Mouse (Mus musculus) thymus, postnatal 0 days (tissue): ENCODE data around the gene Fem1b. TPM values are rescaled to one million over a fixed set of nuclear protein-coding genes. Genes with fewer than 3 reads are reported as not detected.

Experiments used
- DNase-seq: peaks from one replicate; pipeline ENCODE4 v3.0.0-alpha.2; 2015; ENCODE audit warnings: low spot score
- polyA plus RNA-seq: library from polyadenylated mRNA; unstranded; fragments of >200 nt; fragmentation: Nextera tagmentation; extraction: Ambion mirVana; gene quantifications from 2 replicates; pipeline ENCODE4 v1.2.1, GENCODE M21; 2015

The Fem1b gene
- polyA plus RNA-seq, 1 experiment from 2014 or later: 11.6 TPM

DNA sequence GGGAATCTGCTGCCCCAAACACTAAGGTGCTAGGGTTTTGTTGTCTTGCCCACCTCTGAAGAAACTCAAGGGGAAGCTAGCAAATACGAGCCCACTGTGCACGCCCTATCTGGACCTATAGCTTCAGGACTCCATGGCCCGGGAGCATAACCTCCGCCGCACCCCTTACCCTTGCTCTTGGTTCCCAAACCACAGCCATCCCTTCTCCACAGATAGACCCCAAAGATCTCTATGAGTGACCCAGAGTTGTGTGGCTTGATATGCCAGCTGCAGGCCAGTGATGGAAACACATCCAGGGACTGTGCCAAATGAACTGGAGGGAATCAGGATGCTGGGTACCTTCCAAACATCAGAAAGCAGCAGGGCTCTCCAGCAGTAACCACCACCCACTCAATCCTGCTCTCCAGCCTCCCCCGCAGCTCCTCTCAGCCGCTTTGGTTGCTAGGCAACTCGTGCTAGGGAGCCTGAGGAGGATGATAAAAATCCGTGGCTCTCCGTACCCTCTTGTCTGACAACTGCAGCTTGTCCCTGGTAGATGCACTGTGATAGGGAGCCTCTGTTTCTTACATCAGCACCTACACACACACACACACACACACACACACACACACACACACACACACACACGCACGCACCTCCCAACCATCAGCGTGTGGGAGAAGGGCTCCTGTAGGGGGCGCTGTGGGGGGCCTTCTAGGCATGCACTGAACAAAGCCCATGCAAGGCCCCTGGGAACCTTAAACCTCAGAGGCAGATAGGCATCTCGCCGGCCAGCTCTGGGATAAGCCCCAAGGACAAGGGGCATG lies 28.6 kb downstream of the Fem1b start:
- DNase-seq: peak; percentile 4

GRCm38 (mm10) chr9:62781965-62782364 lies 29.8 kb downstream of the Fem1b start:
- DNase-seq: no peak

GRCm38 (mm10) chr9:62778721-62779120 lies 33.0 kb downstream of the Fem1b start:
- DNase-seq: no peak

DNA sequence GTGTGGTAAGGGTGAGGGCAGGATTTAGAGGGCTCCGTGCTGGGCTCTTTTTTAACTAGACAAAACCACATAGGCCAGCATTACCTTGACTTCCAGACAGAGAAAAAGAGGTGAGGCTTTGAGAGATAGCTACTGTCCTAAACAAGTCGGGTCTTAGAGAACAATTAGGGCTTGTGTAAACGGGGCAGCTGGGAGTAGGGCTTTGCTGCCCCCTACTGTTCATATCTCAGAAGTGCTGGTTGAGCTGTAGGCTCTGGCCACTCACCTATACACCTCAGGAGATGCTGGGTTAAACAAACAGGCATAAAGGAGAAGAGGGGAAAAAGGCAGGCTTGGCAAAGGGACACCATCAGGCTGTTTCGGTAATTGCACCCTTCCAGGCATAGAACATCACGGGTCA lies 34.3 kb downstream of the Fem1b start:
- DNase-seq: peak; percentile 71

GRCm38 (mm10) chr9:62775464-62775863 lies 36.3 kb downstream of the Fem1b start:
- no peak for DNase-seq

DNA sequence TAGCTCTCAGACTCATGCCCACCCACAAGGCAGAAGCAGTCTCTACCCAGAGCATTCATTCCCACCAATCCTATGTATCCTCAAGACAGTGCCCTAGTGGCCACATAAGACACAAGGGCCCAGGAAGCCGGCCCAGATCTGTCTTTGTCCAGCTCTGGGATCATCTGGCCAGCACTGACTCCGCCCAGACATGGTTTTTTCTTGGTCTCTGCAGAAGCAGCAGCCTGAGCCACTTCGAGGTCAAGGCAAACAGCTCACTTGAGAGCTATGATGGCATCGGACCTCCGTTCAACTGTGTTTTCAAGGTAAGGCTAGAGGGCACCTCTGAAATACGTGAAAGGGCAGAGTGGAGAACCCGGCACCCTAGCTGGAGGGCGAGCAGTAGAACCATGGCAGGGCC lies 39.0 kb downstream of the Fem1b start:
- no peak for DNase-seq

GRCm38 (mm10) chr9:62768361-62768760 lies 43.4 kb downstream of the Fem1b start:
- DNase-seq: no peak

GRCm38 (mm10) chr9:62767464-62767863 lies 44.3 kb downstream of the Fem1b start:
- no peak for DNase-seq

GRCm38 (mm10) chr9:62765346-62765745 lies 46.4 kb downstream of the Fem1b start:
- no peak for DNase-seq

GRCm38 (mm10) chr9:62763478-62763877 lies 48.3 kb downstream of the Fem1b start:
- peak; percentile 41 for DNase-seq

GRCm38 (mm10) chr9:62759601-62760000 lies 52.1 kb downstream of the Fem1b start:
- no peak for DNase-seq

DNA sequence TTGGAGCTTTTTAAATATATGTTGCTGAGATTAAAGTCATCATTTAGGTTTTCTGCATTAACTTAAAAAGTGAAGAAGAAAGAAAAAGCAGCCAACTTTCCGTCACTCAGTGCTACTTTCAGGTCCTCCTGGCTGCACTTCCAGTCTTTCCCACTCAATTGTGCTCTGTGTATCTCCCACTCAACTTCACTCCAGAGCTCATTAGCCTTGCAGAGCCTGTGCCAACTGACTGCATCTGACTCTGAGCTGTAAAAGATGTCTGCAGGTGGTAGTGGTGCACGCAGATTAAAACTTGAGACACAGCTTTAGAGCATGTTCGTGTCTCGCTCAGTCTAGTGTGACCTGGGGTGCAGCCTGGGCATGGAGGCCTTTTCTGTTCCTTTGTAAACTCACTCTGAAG lies 53.4 kb downstream of the Fem1b start:
- no peak for DNase-seq

DNA sequence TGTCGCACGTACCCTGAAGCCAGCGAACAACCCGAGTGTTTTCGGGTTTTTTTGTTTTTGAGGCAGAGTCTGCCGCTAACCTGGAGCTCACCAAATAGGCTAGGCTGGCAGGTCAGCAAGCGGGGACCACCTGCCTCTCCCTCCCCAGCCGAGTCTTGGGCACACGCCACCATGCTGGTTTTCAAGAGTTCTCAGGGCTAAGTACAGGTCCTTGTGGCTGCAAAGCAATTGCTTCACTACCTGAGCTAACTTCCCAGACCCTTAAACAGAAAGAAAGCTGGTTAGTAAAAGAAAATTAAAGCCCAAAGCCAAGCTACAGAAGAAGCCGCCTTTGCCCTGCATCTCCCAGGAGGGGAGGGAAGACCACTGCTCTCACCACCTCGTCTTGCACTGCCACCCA lies 61.4 kb downstream of the Fem1b start:
- no peak for DNase-seq

DNA sequence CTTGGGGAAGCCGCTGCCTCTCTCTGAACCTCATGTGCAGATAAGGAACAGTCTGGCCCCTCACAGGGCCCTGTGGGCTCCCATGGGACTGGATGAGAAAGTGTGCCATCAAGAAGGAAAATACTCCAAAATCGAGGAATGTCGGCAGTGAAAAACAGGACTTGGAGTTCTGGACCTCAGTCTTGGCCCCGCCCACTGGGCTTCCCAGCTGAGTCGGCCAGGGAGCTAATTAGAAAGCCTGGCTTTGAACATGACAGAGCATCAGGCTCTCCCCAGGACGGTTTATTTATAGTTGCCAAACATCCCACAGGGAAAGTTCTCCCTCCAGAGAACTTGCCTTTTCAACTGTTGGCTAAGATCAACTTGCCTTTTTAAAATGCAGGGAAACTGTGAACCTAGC lies 62.1 kb downstream of the Fem1b start:
- no peak for DNase-seq

GRCm38 (mm10) chr9:62746646-62747045 lies 65.1 kb downstream of the Fem1b start:
- DNase-seq: no peak

- DNase-seq: peak; percentile 60
Observed at GRCm38 (mm10) chr9:62744558-62745275, 67.0 kb downstream of the Fem1b start.

Other genes with a start within 250 kb of the Fem1b start
- 0.04 and 0.06 TPM in 2 replicates for gene Itga11, start 134.1 kb downstream of the Fem1b start, polyA plus RNA-seq
- 23.1 and 26.7 TPM in 2 replicates for gene Cln6, start 26.9 kb upstream of the Fem1b start, polyA plus RNA-seq
- gene Calml4, start 46.1 kb upstream of the Fem1b start, polyA plus RNA-seq: 5.5 and 5.6 TPM in 2 replicates
- gene Pias1, start 176.0 kb upstream of the Fem1b start, polyA plus RNA-seq: 53.0 and 57.8 TPM in 2 replicates